Mouse (Mus musculus) intestine, postnatal 0 days (tissue): ENCODE data around the gene Krtap5-4. TPM values are rescaled to one million over a fixed set of nuclear protein-coding genes. Genes with fewer than 3 reads are reported as not detected.
A peak's percentile ranks its signal among the peaks of the same experiment; 100 is the strongest.
"Not testable (repeated sequence)": the region's sequence is repeated elsewhere in the genome, so short reads cannot be mapped to it uniquely, and the experiment has no call there.

Experiments used
- ATAC-seq: fragments of 200-750 bp; cut with Nextera tagmentation; 2 replicates; pipeline ENCODE4 v1.8.0; 2017; ENCODE audit warnings: mild to moderate bottlenecking, moderate TSS enrichment, moderate library complexity
- H3K27ac ChIP-seq: fragments of 300-500 bp; sonication (generic); 2 replicates; pipeline ENCODE4 v1.5.1; 2014; ENCODE audit warnings: mild to moderate bottlenecking, low read depth, low read length, moderate library complexity
- H3K27me3 ChIP-seq: fragments of 300-500 bp; sonication (generic); replicated peaks from 2 replicates; pipeline ENCODE4 v1.6.1; 2014; ENCODE audit warnings: low read length, mixed read lengths; ENCODE audit not compliant: control insufficient read depth, insufficient read depth
- H3K36me3 ChIP-seq: fragments of 300-500 bp; sonication (generic); 2 replicates; pipeline ENCODE4 v1.6.1; 2014; ENCODE audit warnings: mild to moderate bottlenecking, moderate library complexity; ENCODE audit not compliant: control insufficient read depth, insufficient read depth
- H3K4me1 ChIP-seq: fragments of 300-500 bp; sonication (generic); replicated peaks from 2 replicates; pipeline ENCODE4 v1.6.1; 2014; ENCODE audit warnings: antibody characterized with exemption, low read length, mixed read lengths; ENCODE audit not compliant: control insufficient read depth, insufficient read depth
- H3K4me2 ChIP-seq: fragments of 300-500 bp; sonication (generic); replicated peaks from 2 replicates; pipeline ENCODE4 v1.6.1; 2014; ENCODE audit warnings: low read depth, mild to moderate bottlenecking, moderate library complexity
- H3K4me3 ChIP-seq: fragments of 300-500 bp; sonication (generic); 2 replicates; pipeline ENCODE4 v1.5.1; 2014; ENCODE audit warnings: low read depth, low read length
- H3K9ac ChIP-seq: fragments of 300-500 bp; sonication (generic); 2 replicates; pipeline ENCODE4 v1.6.1; 2014; ENCODE audit warnings: mild to moderate bottlenecking, low read depth, low read length
- H3K9me3 ChIP-seq: fragments of 300-500 bp; sonication (generic); 2 replicates; pipeline ENCODE4 v1.6.1; 2016; ENCODE audit warnings: mixed run types; ENCODE audit not compliant: control insufficient read depth
- CTCF ChIP-seq: sonication (generic); IDR thresholded peaks from 2 replicates; pipeline ENCODE4 v1.5.1; 2016; ENCODE audit warnings: low read depth, mild to moderate bottlenecking, control low read depth, antibody characterized with exemption, moderate library complexity
- WGBS: fragments of 180-500 bp; shearing (Covaris S2); extraction: QIAGEN DNeasy Blood & Tissue Kit; methylation state at CpG from one replicate; pipeline ENCODE4 v1.1.7; 2014; 5-methylcytosine and 5-hydroxymethylcytosine counted together
- polyA plus RNA-seq: library from polyadenylated mRNA; unstranded; fragments of >200 nt; fragmentation: Nextera tagmentation; extraction: Ambion mirVana; gene quantifications from 2 replicates; pipeline ENCODE4 v1.2.1, GENCODE M21; 2015

The Krtap5-4 gene
- polyA plus RNA-seq, 1 experiment from 2014 or later: not detected

DNA sequence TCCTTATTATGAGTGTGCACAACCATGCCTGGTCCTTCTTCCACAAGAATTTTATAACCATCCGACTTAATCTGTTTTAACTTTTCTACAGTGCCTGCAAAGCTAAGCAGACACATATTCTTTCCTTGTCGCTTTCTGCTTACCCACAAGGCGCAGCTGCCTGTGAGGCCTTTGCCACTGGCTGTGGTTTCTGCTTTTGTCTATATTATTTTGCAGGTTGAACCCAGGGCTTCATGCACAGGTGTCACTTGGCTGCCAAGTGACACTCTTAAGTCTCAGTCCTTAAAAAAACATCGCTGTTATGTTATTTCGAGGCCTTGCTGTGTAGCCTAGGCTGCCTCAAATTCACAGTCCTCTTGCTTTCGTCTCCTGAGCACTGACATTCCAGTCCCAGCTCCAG is 19.3 kb downstream of the Krtap5-4 start:
- no peak for ATAC-seq
- H3K9ac ChIP-seq: no peak overlapping the region
- no peak overlapping the region for H3K27ac ChIP-seq
- H3K4me2 ChIP-seq: no peak overlapping the region
- no peak for TF ChIP-seq CTCF
- H3K36me3 ChIP-seq: no peaks in the 10 kb centered on the region
- no peaks in the 10 kb centered on the region for H3K27me3 ChIP-seq
- H3K4me3 ChIP-seq: no peak overlapping the region
- H3K9me3 ChIP-seq: no peaks in the 10 kb centered on the region
- 89% methylated on average over 6 of the region's 6 CpGs for WGBS
- H3K4me1 ChIP-seq: no peaks in the 10 kb centered on the region

DNA sequence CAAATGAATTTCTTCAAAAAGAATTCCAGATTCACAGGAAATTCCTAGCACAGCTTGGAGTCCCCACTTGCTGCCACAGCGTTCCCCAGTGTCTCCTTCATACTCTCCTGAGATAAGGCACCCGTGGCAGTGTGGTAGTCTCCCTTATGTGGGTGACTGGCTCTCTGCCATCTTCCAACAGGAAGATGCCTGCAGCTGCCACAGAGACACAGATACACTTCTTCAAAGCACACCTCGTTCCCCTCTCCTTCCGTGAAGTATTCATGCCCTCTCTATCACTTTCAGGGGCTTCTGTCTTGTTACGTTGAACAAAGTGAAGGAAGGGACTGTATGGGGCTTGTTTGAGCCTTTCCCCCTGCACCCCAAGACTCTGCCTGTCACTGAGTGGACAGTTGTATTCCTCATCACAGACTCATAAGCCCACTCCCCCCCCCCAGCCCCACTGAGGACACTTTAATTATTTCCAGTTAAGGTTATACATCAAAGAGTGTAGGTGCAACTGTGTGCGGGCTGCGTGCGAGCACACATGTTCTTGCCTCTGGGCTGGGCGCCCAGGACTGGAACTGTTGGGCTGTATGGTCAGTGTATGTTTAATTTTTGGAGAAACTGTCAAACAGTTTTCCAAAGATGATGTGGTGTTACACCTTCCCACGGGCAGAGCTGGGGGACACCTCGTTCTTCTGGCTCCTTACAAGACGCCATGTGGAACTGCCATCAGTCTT is 20.2 kb downstream of the Krtap5-4 start:
- no peaks in the 10 kb centered on the region for H3K9me3 ChIP-seq
- H3K4me3 ChIP-seq: no peak overlapping the region
- no peak for ATAC-seq
- WGBS: 76% methylated on average over 12 of the region's 12 CpGs
- H3K4me2 ChIP-seq: no peak overlapping the region
- no peaks in the 10 kb centered on the region for H3K4me1 ChIP-seq
- H3K36me3 ChIP-seq: no peaks in the 10 kb centered on the region
- no peaks in the 10 kb centered on the region for H3K27me3 ChIP-seq
- no peak for TF ChIP-seq CTCF
- no peak overlapping the region for H3K9ac ChIP-seq
- no peak overlapping the region for H3K27ac ChIP-seq

DNA sequence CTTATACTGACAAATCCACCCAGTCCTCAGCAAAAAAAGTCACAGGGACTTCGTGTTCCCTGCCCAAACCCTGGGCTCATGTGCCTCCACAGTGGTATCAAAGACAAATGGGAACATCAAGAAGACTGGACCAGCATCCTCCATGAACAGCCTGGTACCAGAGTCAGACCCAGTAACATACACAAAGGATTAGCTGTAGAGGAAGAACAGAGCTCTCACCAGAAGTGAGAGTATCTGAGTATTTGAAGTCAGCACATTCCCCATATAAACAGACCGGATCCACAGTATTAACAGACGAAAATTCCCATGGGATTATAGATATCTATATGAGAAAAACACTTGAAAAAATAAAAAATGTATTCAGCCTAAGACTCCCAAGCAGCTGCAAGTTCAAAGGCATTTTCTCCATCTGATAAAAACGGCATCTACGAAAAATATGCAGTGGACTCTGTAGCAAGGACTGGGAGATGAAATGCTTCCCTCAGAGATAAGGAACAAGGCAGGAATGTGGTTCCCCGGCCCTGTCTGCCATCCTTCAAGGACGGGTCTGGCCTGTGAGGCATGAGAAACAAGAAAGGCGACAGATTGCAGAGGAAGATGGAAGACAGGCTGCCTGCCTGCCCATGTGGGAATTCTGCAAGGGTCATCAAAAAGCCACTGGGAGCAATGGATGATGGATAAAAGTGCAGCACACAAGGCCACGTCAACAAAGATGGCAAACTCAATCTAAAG is 23.5 kb downstream of the Krtap5-4 start:
- no peaks in the 10 kb centered on the region for H3K4me1 ChIP-seq

DNA sequence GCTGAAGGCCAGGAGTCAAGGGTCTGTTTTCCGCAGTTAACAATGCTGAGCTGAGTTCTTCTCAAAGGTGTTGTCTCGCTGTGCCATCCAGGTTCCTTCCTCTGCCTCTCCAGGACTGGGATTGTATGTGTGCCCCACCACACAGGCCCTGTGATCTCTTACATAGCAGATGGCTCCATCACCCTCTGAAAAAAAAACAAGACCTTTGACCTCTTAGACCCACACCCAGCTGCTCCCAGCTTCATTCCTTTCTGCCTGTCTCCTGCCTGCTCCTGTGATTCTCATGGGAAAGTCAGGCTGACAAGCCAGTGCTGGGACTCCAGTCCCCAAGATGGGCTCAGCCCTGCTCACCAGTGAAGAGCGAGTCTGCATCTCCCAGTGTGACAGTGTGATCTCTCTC is 25.2 kb downstream of the Krtap5-4 start:
- Histone ChIP-seq H3K27ac (no peak overlapping the region), H3K27me3 (no peaks in the 10 kb centered on the region), H3K4me2 (no peak overlapping the region), H3K9me3 (no peaks in the 10 kb centered on the region), H3K36me3 (no peaks in the 10 kb centered on the region), H3K4me1 (no peaks in the 10 kb centered on the region), H3K4me3 (no peak overlapping the region), H3K9ac (no peak overlapping the region)
- ATAC-seq: no peak
- TF ChIP-seq CTCF: no peak
- WGBS: 54% methylated on average over 3 of the region's 3 CpGs

More for the DNA sequence above, 23.5 kb downstream of the Krtap5-4 start:
- Histone ChIP-seq H3K4me3 (no peak overlapping the region), H3K4me2 (no peak overlapping the region), H3K9ac (no peak overlapping the region), H3K27ac (no peak overlapping the region), H3K9me3 (no peaks in the 10 kb centered on the region), H3K36me3 (no peaks in the 10 kb centered on the region), H3K27me3 (no peaks in the 10 kb centered on the region)
- TF ChIP-seq CTCF: no peak
- WGBS: 29% methylated on average over 9 of the region's 9 CpGs
- ATAC-seq: no peak

DNA sequence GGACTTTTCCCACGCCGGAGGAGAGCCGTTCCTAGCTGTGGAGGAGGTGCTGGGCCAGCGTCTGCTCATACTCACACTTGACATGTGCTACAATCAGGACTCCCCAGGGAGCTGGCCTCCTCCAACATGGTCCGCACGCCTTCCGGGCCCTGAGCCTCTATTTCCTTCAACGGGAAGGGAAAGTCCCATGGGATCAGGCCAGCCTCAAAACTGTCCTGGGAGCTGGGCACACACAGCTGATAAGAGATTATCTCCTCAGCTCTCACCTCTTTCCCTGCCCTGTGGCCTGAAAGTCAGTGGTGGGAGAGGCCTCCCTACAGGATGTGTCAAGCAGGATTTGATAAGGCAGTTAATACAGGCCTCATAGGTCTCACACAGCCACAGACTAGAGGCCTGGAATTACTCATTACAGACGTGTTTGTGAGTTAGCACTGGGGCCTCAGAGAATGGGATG is 26.9 kb downstream of the Krtap5-4 start:
- ATAC-seq: 0 out of 2 replicates have a peak, but pooled peaks have one; percentile 32
- Histone ChIP-seq H3K4me1 (no peaks in the 10 kb centered on the region), H3K27ac (0 out of 2 replicates have a peak overlapping the region, but pooled peaks have one; percentile 1), H3K4me3 (no peak overlapping the region), H3K9ac (no peak overlapping the region), H3K9me3 (no peaks in the 10 kb centered on the region), H3K4me2 (no peak overlapping the region), H3K27me3 (no peaks in the 10 kb centered on the region), H3K36me3 (no peaks in the 10 kb centered on the region)
- TF ChIP-seq CTCF: no peak
- WGBS: 14% methylated on average over 9 of the region's 9 CpGs

DNA sequence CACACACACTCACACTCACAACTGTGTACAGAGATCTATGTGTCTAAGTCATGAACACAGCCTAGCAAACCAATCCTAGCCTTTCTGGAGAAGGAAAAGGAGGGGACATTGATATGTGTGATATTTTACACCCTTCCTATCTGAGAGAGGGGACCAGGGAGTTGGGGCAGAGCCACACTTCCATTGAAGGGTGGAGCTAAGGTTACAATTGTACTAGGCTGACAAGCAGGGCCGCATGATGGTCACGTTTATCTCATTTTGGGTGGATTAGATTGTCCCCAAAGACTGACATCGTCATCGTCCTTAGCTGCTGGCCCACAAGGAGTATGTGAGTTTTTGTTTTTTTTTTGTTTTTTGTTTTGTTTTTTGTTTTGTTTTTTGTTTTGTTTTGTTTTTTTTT is 27.9 kb downstream of the Krtap5-4 start:
- Histone ChIP-seq H3K9ac (no peak overlapping the region), H3K27me3 (no peaks in the 10 kb centered on the region), H3K4me2 (no peak overlapping the region), H3K27ac (no peak overlapping the region), H3K9me3 (no peaks in the 10 kb centered on the region), H3K4me3 (no peak overlapping the region), H3K4me1 (no peaks in the 10 kb centered on the region), H3K36me3 (no peaks in the 10 kb centered on the region)
- 92% methylated on average over 4 of the region's 4 CpGs for WGBS
- TF ChIP-seq CTCF: no peak
- ATAC-seq: no peak

DNA sequence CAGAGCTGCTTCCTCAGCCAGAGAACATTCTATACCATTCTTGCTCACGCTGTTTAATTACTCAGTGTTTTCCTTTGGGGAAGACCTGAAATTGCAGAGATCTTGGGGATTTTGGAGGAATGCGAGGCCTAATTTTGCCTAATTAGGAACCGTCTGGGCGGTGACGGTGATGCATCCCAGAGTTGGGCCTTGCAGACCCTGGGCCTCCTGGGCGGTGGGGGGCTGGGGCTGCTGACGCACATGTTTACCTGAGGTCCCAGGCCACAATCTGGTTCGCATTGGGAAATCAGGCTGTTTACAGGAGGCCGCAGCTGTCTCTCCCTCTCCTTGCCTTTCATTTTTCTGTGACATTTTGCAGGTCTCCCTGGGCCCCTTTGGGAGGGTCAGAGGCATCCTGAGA is 29.4 kb downstream of the Krtap5-4 start:
- not testable (repeated sequence) for H3K27ac ChIP-seq, H3K9ac ChIP-seq, H3K4me3 ChIP-seq, ATAC-seq, H3K4me2 ChIP-seq, H3K4me1 ChIP-seq, H3K36me3 ChIP-seq, H3K9me3 ChIP-seq, H3K27me3 ChIP-seq
- 83% methylated on average over 3 of the region's 9 CpGs for WGBS
